Mouse (Mus musculus): ENCODE results near the gene Gripap1.
"Not testable (repeated sequence)": the region's sequence is repeated elsewhere in the genome, so short reads cannot be mapped to it uniquely, and the experiment has no call there.

Gene Gripap1

GRCm38 (mm10) chrX:7789542-7790136 is at the start of gene Gripap1:
TSS of gene Gripap1 (plus strand) at chrX:7789765.
- DNase-seq (ENCODE audit: inconsistent ontology term) = peak; percentile 87

- DNase-seq (ENCODE audit: inconsistent ontology term) = no peak
These were observed 49.3 kb upstream of the Gripap1 start for GRCm38 (mm10) chrX:7740082-7740819.

- no peak for DNase-seq (ENCODE audit: inconsistent ontology term)
These were observed 48.5 kb upstream of the Gripap1 start for GRCm38 (mm10) chrX:7741103-7741502.

GRCm38 (mm10) chrX:7743470-7743869 is 46.1 kb upstream of the Gripap1 start:
- no peak for DNase-seq (ENCODE audit: inconsistent ontology term)

- DNase-seq (ENCODE audit: inconsistent ontology term) = no peak
These were observed 44.6 kb upstream of the Gripap1 start for GRCm38 (mm10) chrX:7744940-7745339.

- no peak for DNase-seq (ENCODE audit: inconsistent ontology term)
These were observed 44.1 kb upstream of the Gripap1 start for GRCm38 (mm10) chrX:7745429-7745828.

- DNase-seq (ENCODE audit: inconsistent ontology term) = peak; percentile 82
These were observed 39.0 kb upstream of the Gripap1 start, which contains the start of gene Ccdc120 for GRCm38 (mm10) chrX:7750432-7751116. TSS of gene Ccdc120 (minus strand) at chrX:7750905.

- not testable (repeated sequence) for DNase-seq (ENCODE audit: inconsistent ontology term)
These were observed 35.9 kb upstream of the Gripap1 start for GRCm38 (mm10) chrX:7753627-7754026.

GRCm38 (mm10) chrX:7762137-7762920 is 27.2 kb upstream of the Gripap1 start, which contains the start of gene Tfe3:
TSS of gene Tfe3 (plus strand) at chrX:7762560.
- peak; percentile 96 for DNase-seq (ENCODE audit: inconsistent ontology term)

- DNase-seq (ENCODE audit: inconsistent ontology term) = no peak
These were observed 26.7 kb upstream of the Gripap1 start for GRCm38 (mm10) chrX:7762921-7763197.

GRCm38 (mm10) chrX:7763631-7764393 is 25.8 kb upstream of the Gripap1 start:
- peak; percentile 82 for DNase-seq (ENCODE audit: inconsistent ontology term)

GRCm38 (mm10) chrX:7764657-7765280 is 24.8 kb upstream of the Gripap1 start:
- DNase-seq (ENCODE audit: inconsistent ontology term) = no peak

- DNase-seq (ENCODE audit: inconsistent ontology term) = peak; percentile 25
These were observed 24.3 kb upstream of the Gripap1 start for GRCm38 (mm10) chrX:7765281-7765670.

- DNase-seq (ENCODE audit: inconsistent ontology term) = peak; percentile 88
These were observed 23.8 kb upstream of the Gripap1 start for GRCm38 (mm10) chrX:7765764-7766163.

GRCm38 (mm10) chrX:7769302-7770017 is 20.1 kb upstream of the Gripap1 start:
- DNase-seq (ENCODE audit: inconsistent ontology term) = no peak

- no peak for DNase-seq (ENCODE audit: inconsistent ontology term)
These were observed 16.8 kb upstream of the Gripap1 start for GRCm38 (mm10) chrX:7772766-7773165.

GRCm38 (mm10) chrX:7775501-7776205 is 13.9 kb upstream of the Gripap1 start:
- no peak for DNase-seq (ENCODE audit: inconsistent ontology term)

- DNase-seq (ENCODE audit: inconsistent ontology term) = no peak
These were observed 13.1 kb upstream of the Gripap1 start for GRCm38 (mm10) chrX:7776329-7777082.

Data from Muller cell, postnatal 12 days (primary cell).